Mouse (Mus musculus) embryonic facial prominence, embryonic 13.5 days (tissue): ENCODE data around the gene Abhd10. TPM values are rescaled to one million over a fixed set of nuclear protein-coding genes. Genes with fewer than 3 reads are reported as not detected.

ENCODE experiments used
- ATAC-seq: fragments of 200-750 bp; cut with Nextera tagmentation; 2 replicates; pipeline ENCODE4 v1.8.0; 2017; ENCODE audit warnings: low read depth; ENCODE audit not compliant: insufficient number of reproducible peaks, insufficient read depth, low FRiP score, low TSS enrichment
- H3K27ac ChIP-seq: fragments of 300-500 bp; sonication (generic); 2 replicates; pipeline ENCODE4 v1.5.1; 2015; ENCODE audit warnings: moderate library complexity, mild to moderate bottlenecking, inconsistent platforms
- H3K27me3 ChIP-seq: fragments of 300-500 bp; sonication (generic); 2 replicates; pipeline ENCODE4 v1.6.1; 2015; ENCODE audit warnings: mild to moderate bottlenecking, inconsistent platforms
- H3K36me3 ChIP-seq: fragments of 300-500 bp; sonication (generic); 2 replicates; pipeline ENCODE4 v1.6.1; 2015; ENCODE audit warnings: mild to moderate bottlenecking, inconsistent platforms
- H3K4me1 ChIP-seq: fragments of 300-500 bp; sonication (generic); 2 replicates; pipeline ENCODE4 v1.6.1; 2015; ENCODE audit warnings: inconsistent platforms
- H3K4me2 ChIP-seq: fragments of 300-500 bp; sonication (generic); 2 replicates; pipeline ENCODE4 v1.6.1; 2015; ENCODE audit warnings: moderate library complexity, mild to moderate bottlenecking, inconsistent platforms
- H3K4me3 ChIP-seq: fragments of 300-500 bp; sonication (generic); 2 replicates; pipeline ENCODE4 v1.5.1; 2015; ENCODE audit warnings: mild to moderate bottlenecking, inconsistent platforms
- H3K9ac ChIP-seq: fragments of 300-500 bp; sonication (generic); 2 replicates; pipeline ENCODE4 v1.6.1; 2015; ENCODE audit warnings: mild to moderate bottlenecking, inconsistent platforms
- H3K9me3 ChIP-seq: fragments of 300-500 bp; sonication (generic); 2 replicates; pipeline ENCODE4 v1.6.1; 2016; ENCODE audit warnings: inconsistent platforms
- WGBS: fragments of 180-500 bp; shearing (Covaris S2); methylation state at CpG from one replicate; pipeline ENCODE4 v1.1.7; 2015; ENCODE audit warnings: mixed read lengths; 5-methylcytosine and 5-hydroxymethylcytosine counted together
- polyA plus RNA-seq: library from polyadenylated mRNA; unstranded; fragments of >200 nt; fragmentation: Nextera tagmentation; extraction: Ambion mirVana; gene quantifications from 2 replicates; pipeline ENCODE4 v1.2.1, GENCODE M21; 2015

Abhd10 gene
- polyA plus RNA-seq, 1 experiment from 2014 or later = 39.0 TPM

GRCm38 (mm10) chr16:45724061-45724741, 18.6 kb downstream of the Abhd10 start, which contains the start of gene Tagln3:
TSS of gene Tagln3 (minus strand) at chr16:45724608.
- peak within 1 kb of the TSS; percentile 82 for H3K9ac ChIP-seq
- under 1% methylated on average over 30 of the region's 30 CpGs for WGBS
- no peaks in the 10 kb centered on the region for H3K27me3 ChIP-seq

GRCm38 (mm10) chr16:45723172-45723901, 19.4 kb downstream of the Abhd10 start:
- Histone ChIP-seq H3K9me3 (no peaks in the 10 kb centered on the region), H3K4me3 (peak overlapping the region; percentile 59), H3K27me3 (no peaks in the 10 kb centered on the region), H3K36me3 (peaks cover 18% of the 10 kb centered on the region), H3K4me1 (peaks cover 20% of the 10 kb centered on the region), H3K27ac (no peak overlapping the region), H3K4me2 (peak overlapping the region; percentile 88), H3K9ac (peak overlapping the region; percentile 82)
- ATAC-seq = 0 out of 2 replicates have a peak, but pooled peaks have one; percentile 2
- WGBS = 51% methylated on average over 6 of the region's 6 CpGs

More at GRCm38 (mm10) chr16:45724061-45724741, 18.6 kb downstream of the Abhd10 start, which contains the start of gene Tagln3:
- H3K27ac ChIP-seq = peak within 1 kb of the TSS; percentile 22; the same call in 1 of the 2 replicates
- H3K9me3 ChIP-seq = no peaks in the 10 kb centered on the region
- peaks cover 20% of the 10 kb centered on the region for H3K36me3 ChIP-seq
- H3K4me3 ChIP-seq = peak within 1 kb of the TSS; percentile 59
- peaks cover 20% of the 10 kb centered on the region for H3K4me1 ChIP-seq
- H3K4me2 ChIP-seq = peak within 1 kb of the TSS; percentile 88
- ATAC-seq = peak; percentile 70; the same call in 1 of the 2 replicates

- Histone ChIP-seq H3K4me2 (peak overlapping the region; percentile 88; the same call in 1 of the 2 replicates), H3K9me3 (no peaks in the 10 kb centered on the region), H3K36me3 (peaks cover 18% of the 10 kb centered on the region; the same call in 1 of the 2 replicates), H3K27ac (no peak overlapping the region), H3K27me3 (no peaks in the 10 kb centered on the region), H3K9ac (no peak overlapping the region), H3K4me1 (peaks cover 20% of the 10 kb centered on the region), H3K4me3 (no peak overlapping the region)
- WGBS = 80% methylated on average over 3 of the region's 3 CpGs
- ATAC-seq = no peak
Observed at GRCm38 (mm10) chr16:45722460-45722951, 20.2 kb downstream of the Abhd10 start.

- no peak for ATAC-seq
- 88% methylated on average over 10 of the region's 10 CpGs for WGBS
- Histone ChIP-seq H3K36me3 (peaks cover 36% of the 10 kb centered on the region), H3K4me3 (no peak overlapping the region), H3K4me1 (peaks cover 20% of the 10 kb centered on the region), H3K4me2 (no peak overlapping the region), H3K9ac (no peak overlapping the region), H3K27me3 (no peaks in the 10 kb centered on the region), H3K9me3 (0 out of 2 replicates have a peak, but pooled peaks cover 4% of the 10 kb centered on the region), H3K27ac (no peak overlapping the region)
Observed at GRCm38 (mm10) chr16:45720022-45720630, 22.6 kb downstream of the Abhd10 start.

GRCm38 (mm10) chr16:45718296-45718695, 24.5 kb downstream of the Abhd10 start:
- no peaks in the 10 kb centered on the region for H3K27me3 ChIP-seq
- H3K4me3 ChIP-seq = no peak overlapping the region
- H3K9me3 ChIP-seq = 0 out of 2 replicates have a peak, but pooled peaks cover 4% of the 10 kb centered on the region
- no peak for ATAC-seq
- H3K27ac ChIP-seq = no peak overlapping the region
- WGBS = 95% methylated on average over 4 of the region's 4 CpGs
- H3K4me2 ChIP-seq = no peak overlapping the region
- H3K4me1 ChIP-seq = peaks cover 9% of the 10 kb centered on the region
- no peak overlapping the region for H3K9ac ChIP-seq
- H3K36me3 ChIP-seq = peaks cover 43% of the 10 kb centered on the region

GRCm38 (mm10) chr16:45714489-45715150, 28.1 kb downstream of the Abhd10 start:
- H3K4me3 ChIP-seq = no peak overlapping the region
- no peak overlapping the region for H3K4me2 ChIP-seq
- H3K9me3 ChIP-seq = 0 out of 2 replicates have a peak, but pooled peaks cover 4% of the 10 kb centered on the region
- H3K27ac ChIP-seq = no peak overlapping the region
- no peak for ATAC-seq
- no peaks in the 10 kb centered on the region for H3K27me3 ChIP-seq
- no peaks in the 10 kb centered on the region for H3K4me1 ChIP-seq
- H3K9ac ChIP-seq = no peak overlapping the region
- 85% methylated on average over 5 of the region's 5 CpGs for WGBS
- H3K36me3 ChIP-seq = peaks cover 42% of the 10 kb centered on the region

- no peaks in the 10 kb centered on the region for H3K27me3 ChIP-seq
- no peak for ATAC-seq
- H3K4me3 ChIP-seq = no peak overlapping the region
- no peak overlapping the region for H3K9ac ChIP-seq
- H3K9me3 ChIP-seq = 0 out of 2 replicates have a peak, but pooled peaks cover 4% of the 10 kb centered on the region
- no peak overlapping the region for H3K27ac ChIP-seq
- 85% methylated on average over 1 of the region's 1 CpGs for WGBS
- H3K36me3 ChIP-seq = peaks cover 36% of the 10 kb centered on the region
- no peak overlapping the region for H3K4me2 ChIP-seq
- no peaks in the 10 kb centered on the region for H3K4me1 ChIP-seq
Observed at GRCm38 (mm10) chr16:45713878-45714277, 28.9 kb downstream of the Abhd10 start.

GRCm38 (mm10) chr16:45713261-45713660, 29.5 kb downstream of the Abhd10 start:
- Histone ChIP-seq H3K9ac (no peak overlapping the region), H3K4me3 (no peak overlapping the region), H3K27ac (no peak overlapping the region), H3K36me3 (peaks cover 30% of the 10 kb centered on the region), H3K4me2 (no peak overlapping the region), H3K9me3 (0 out of 2 replicates have a peak, but pooled peaks cover 4% of the 10 kb centered on the region), H3K4me1 (no peaks in the 10 kb centered on the region), H3K27me3 (no peaks in the 10 kb centered on the region)
- no peak for ATAC-seq
- 87% methylated on average over 5 of the region's 5 CpGs for WGBS

- Histone ChIP-seq H3K36me3 (peaks cover 19% of the 10 kb centered on the region; the same call in 1 of the 2 replicates), H3K27me3 (no peaks in the 10 kb centered on the region), H3K9me3 (0 out of 2 replicates have a peak, but pooled peaks cover 4% of the 10 kb centered on the region), H3K4me1 (no peaks in the 10 kb centered on the region), H3K27ac (no peak overlapping the region), H3K4me2 (no peak overlapping the region), H3K4me3 (no peak overlapping the region), H3K9ac (no peak overlapping the region)
- ATAC-seq = no peak
- WGBS = 71% methylated on average over 7 of the region's 7 CpGs
Observed at GRCm38 (mm10) chr16:45711263-45711662, 31.5 kb downstream of the Abhd10 start.

- 75% methylated on average over 5 of the region's 5 CpGs for WGBS
Observed at GRCm38 (mm10) chr16:45699301-45699700, 43.5 kb downstream of the Abhd10 start.

GRCm38 (mm10) chr16:45697996-45698395, 44.8 kb downstream of the Abhd10 start:
- no peaks in the 10 kb centered on the region for H3K9me3 ChIP-seq
- no peak overlapping the region for H3K9ac ChIP-seq
- H3K4me1 ChIP-seq = no peaks in the 10 kb centered on the region
- no peaks in the 10 kb centered on the region for H3K36me3 ChIP-seq
- ATAC-seq = no peak
- no peak overlapping the region for H3K4me2 ChIP-seq
- no peak overlapping the region for H3K27ac ChIP-seq
- H3K4me3 ChIP-seq = no peak overlapping the region
- no peaks in the 10 kb centered on the region for H3K27me3 ChIP-seq
- WGBS = 79% methylated on average over 6 of the region's 6 CpGs

More at GRCm38 (mm10) chr16:45699301-45699700, 43.5 kb downstream of the Abhd10 start:
- no peaks in the 10 kb centered on the region for H3K4me1 ChIP-seq
- H3K36me3 ChIP-seq = no peaks in the 10 kb centered on the region
- H3K9me3 ChIP-seq = no peaks in the 10 kb centered on the region
- no peak for ATAC-seq
- H3K27me3 ChIP-seq = no peaks in the 10 kb centered on the region
- H3K27ac ChIP-seq = no peak overlapping the region
- no peak overlapping the region for H3K4me3 ChIP-seq
- no peak overlapping the region for H3K4me2 ChIP-seq
- no peak overlapping the region for H3K9ac ChIP-seq
